Mouse (Mus musculus): ENCODE measurements at regions not wholly inside any gene's neighbourhood (a gene's known extent, or its start where the extent isn't known, plus 50 kb on each side); places are given as distances from the start of the nearest gene placed in this dataset.
A peak's percentile ranks its signal among the peaks of the same experiment; 100 is the strongest.

GRCm38 (mm10) chr10:9569277-9569676 lies 105.7 kb downstream of the Samd5 start:
- Histone ChIP-seq H3K27ac (replicated peaks; ENCODE audit: low read depth, low read length) (no peak overlapping the region), H3K9me3 (ENCODE audit: control insufficient read depth, low read length) (no peaks in the 10 kb centered on the region), H3K4me3 (replicated peaks; ENCODE audit: low read length) (no peak overlapping the region), H3K9ac (ENCODE audit: low read depth, low read length, severe bottlenecking) (no peak overlapping the region), H3K4me1 (ENCODE audit: control insufficient read depth, insufficient read depth, low read length) (no peaks in the 10 kb centered on the region), H3K36me3 (ENCODE audit: control insufficient read depth, insufficient read depth, low read length) (no peaks in the 10 kb centered on the region), H3K27me3 (ENCODE audit: control insufficient read depth, insufficient read depth, low read length) (no peaks in the 10 kb centered on the region), H3K4me2 (replicated peaks; ENCODE audit: low read depth, low read length, severe bottlenecking) (no peak overlapping the region)
- WGBS, result 52% methylated on average over 4 of the region's 4 CpGs
- DNase-seq (ENCODE audit: low spot score) (no peak), ATAC-seq (ENCODE audit: low FRiP score, low read depth) (no peak)
- TF ChIP-seq POLR2A (IDR thresholded peaks at IDR 0.05; ENCODE audit: borderline replicate concordance, extremely low read depth, insufficient read depth, insufficient read length), result no peak

GRCm38 (mm10) chr10:9557517-9558065 lies 117.4 kb downstream of the Samd5 start:
- no peaks in the 10 kb centered on the region for H3K36me3 ChIP-seq (ENCODE audit: control insufficient read depth, insufficient read depth, low read length)
- no peak overlapping the region for H3K4me3 ChIP-seq (replicated peaks; ENCODE audit: low read length)
- no peak overlapping the region for H3K9ac ChIP-seq (ENCODE audit: low read depth, low read length, severe bottlenecking)
- WGBS, result 13% methylated on average over 4 of the region's 4 CpGs
- no peak for TF ChIP-seq POLR2A (IDR thresholded peaks at IDR 0.05; ENCODE audit: borderline replicate concordance, extremely low read depth, insufficient read depth, insufficient read length)
- H3K27me3 ChIP-seq (ENCODE audit: control insufficient read depth, insufficient read depth, low read length), result no peaks in the 10 kb centered on the region
- DNase-seq (ENCODE audit: low spot score) (no peak), ATAC-seq (ENCODE audit: low FRiP score, low read depth) (no peak)
- H3K4me2 ChIP-seq (replicated peaks; ENCODE audit: low read depth, low read length, severe bottlenecking), result no peak overlapping the region
- H3K9me3 ChIP-seq (ENCODE audit: control insufficient read depth, low read length), result no peaks in the 10 kb centered on the region
- H3K4me1 ChIP-seq (ENCODE audit: control insufficient read depth, insufficient read depth, low read length), result no peaks in the 10 kb centered on the region
- no peak overlapping the region for H3K27ac ChIP-seq (replicated peaks; ENCODE audit: low read depth, low read length)

- no peaks in the 10 kb centered on the region for H3K36me3 ChIP-seq (ENCODE audit: control insufficient read depth, insufficient read depth, low read length)
- DNase-seq (ENCODE audit: low spot score), result no peak
- H3K27me3 ChIP-seq (ENCODE audit: control insufficient read depth, insufficient read depth, low read length), result no peaks in the 10 kb centered on the region
- H3K9me3 ChIP-seq (ENCODE audit: control insufficient read depth, low read length), result no peaks in the 10 kb centered on the region
- TF ChIP-seq POLR2A (IDR thresholded peaks at IDR 0.05; ENCODE audit: borderline replicate concordance, extremely low read depth, insufficient read depth, insufficient read length), result no peak
- H3K9ac ChIP-seq (ENCODE audit: low read depth, low read length, severe bottlenecking), result no peak overlapping the region
- ATAC-seq (ENCODE audit: low FRiP score, low read depth), result no peak
- H3K4me3 ChIP-seq (replicated peaks; ENCODE audit: low read length), result no peak overlapping the region
- H3K27ac ChIP-seq (replicated peaks; ENCODE audit: low read depth, low read length), result no peak overlapping the region
- no peaks in the 10 kb centered on the region for H3K4me1 ChIP-seq (ENCODE audit: control insufficient read depth, insufficient read depth, low read length)
- no peak overlapping the region for H3K4me2 ChIP-seq (replicated peaks; ENCODE audit: low read depth, low read length, severe bottlenecking)
- WGBS, result 32% methylated on average over 1 of the region's 1 CpGs
These were observed 117.9 kb downstream of the Samd5 start for GRCm38 (mm10) chr10:9557092-9557491.

GRCm38 (mm10) chr10:9553946-9554345 lies 121.1 kb downstream of the Samd5 start:
- Histone ChIP-seq H3K9me3 (ENCODE audit: control insufficient read depth, low read length) (no peaks in the 10 kb centered on the region), H3K4me3 (replicated peaks; ENCODE audit: low read length) (no peak overlapping the region), H3K9ac (ENCODE audit: low read depth, low read length, severe bottlenecking) (no peak overlapping the region), H3K36me3 (ENCODE audit: control insufficient read depth, insufficient read depth, low read length) (no peaks in the 10 kb centered on the region), H3K4me1 (ENCODE audit: control insufficient read depth, insufficient read depth, low read length) (peaks cover 4% of the 10 kb centered on the region; the same call in 1 of the 2 replicates), H3K4me2 (replicated peaks; ENCODE audit: low read depth, low read length, severe bottlenecking) (no peak overlapping the region), H3K27me3 (ENCODE audit: control insufficient read depth, insufficient read depth, low read length) (no peaks in the 10 kb centered on the region), H3K27ac (replicated peaks; ENCODE audit: low read depth, low read length) (no peak overlapping the region)
- WGBS, result 22% methylated on average over 3 of the region's 3 CpGs
- ATAC-seq (ENCODE audit: low FRiP score, low read depth) (no peak), DNase-seq (ENCODE audit: low spot score) (no peak)
- TF ChIP-seq POLR2A (IDR thresholded peaks at IDR 0.05; ENCODE audit: borderline replicate concordance, extremely low read depth, insufficient read depth, insufficient read length), result no peak

GRCm38 (mm10) chr10:9549913-9550709 lies 124.9 kb downstream of the Samd5 start:
- H3K36me3 ChIP-seq (ENCODE audit: control insufficient read depth, insufficient read depth, low read length), result no peaks in the 10 kb centered on the region
- no peak overlapping the region for H3K27ac ChIP-seq (replicated peaks; ENCODE audit: low read depth, low read length)
- TF ChIP-seq POLR2A (IDR thresholded peaks at IDR 0.05; ENCODE audit: borderline replicate concordance, extremely low read depth, insufficient read depth, insufficient read length), result no peak
- ATAC-seq (ENCODE audit: low FRiP score, low read depth), result peak; percentile 67
- no peaks in the 10 kb centered on the region for H3K9me3 ChIP-seq (ENCODE audit: control insufficient read depth, low read length)
- H3K27me3 ChIP-seq (ENCODE audit: control insufficient read depth, insufficient read depth, low read length), result no peaks in the 10 kb centered on the region
- peak; percentile 71 for DNase-seq (ENCODE audit: low spot score)
- no peak overlapping the region for H3K4me3 ChIP-seq (replicated peaks; ENCODE audit: low read length)
- H3K4me1 ChIP-seq (ENCODE audit: control insufficient read depth, insufficient read depth, low read length), result peaks cover 4% of the 10 kb centered on the region; the same call in 1 of the 2 replicates
- no peak overlapping the region for H3K4me2 ChIP-seq (replicated peaks; ENCODE audit: low read depth, low read length, severe bottlenecking)
- H3K9ac ChIP-seq (ENCODE audit: low read depth, low read length, severe bottlenecking), result no peak overlapping the region
- WGBS, result 34% methylated on average over 10 of the region's 10 CpGs
